Mouse (Mus musculus) ES-Bruce4 (cell line): ENCODE measurements around the gene Prdm16.

ENCODE experiments used
- CTCF ChIP-seq: IDR thresholded peaks from one replicate; pipeline ENCODE4 v1.8.1; 2011; ENCODE audit warnings: low read depth, low read length
- EP300 ChIP-seq: IDR thresholded peaks from 2 replicates; pipeline ENCODE4 v1.6.1; 2011; ENCODE audit warnings: low read depth, low read length; ENCODE audit not compliant: insufficient read depth
- POLR2A ChIP-seq: IDR thresholded peaks from one replicate; pipeline ENCODE4 v1.8.1; 2011; ENCODE audit warnings: low read length; ENCODE audit not compliant: insufficient read depth

DNA sequence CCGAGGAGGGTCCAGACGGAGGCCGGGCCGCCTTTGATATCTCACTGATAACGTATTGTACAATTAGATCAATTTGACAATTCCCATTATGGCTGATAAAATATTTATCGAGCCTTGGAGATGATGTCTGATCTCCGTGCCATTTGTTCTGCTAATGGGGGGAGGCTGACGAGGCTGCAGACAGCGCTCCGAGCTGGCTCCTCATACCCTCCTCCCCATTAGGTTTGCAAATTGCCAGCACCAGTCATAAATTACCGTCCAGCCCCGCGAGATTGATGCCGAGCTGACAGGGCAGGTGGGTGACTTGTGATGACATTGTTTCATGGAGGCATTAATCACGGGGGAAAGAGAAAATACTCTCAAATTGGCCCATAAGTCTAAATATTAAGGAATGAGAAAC is 67.9 kb downstream of the Prdm16 start:
- no peak for TF ChIP-seq CTCF
- TF ChIP-seq POLR2A, result no peak
- no peak for TF ChIP-seq EP300
